Mouse (Mus musculus) layer of hippocampus, postnatal 25 days (tissue): ENCODE measurements around the gene Ap1m2. TPM values are rescaled to one million over a fixed set of nuclear protein-coding genes. Genes with fewer than 3 reads are reported as not detected.
A peak's percentile ranks its signal among the peaks of the same experiment; 100 is the strongest.
"Not testable (repeated sequence)": the region's sequence is repeated elsewhere in the genome, so short reads cannot be mapped to it uniquely, and the experiment has no call there.

ENCODE experiments used
- DNase-seq, 2 experiments: peaks; one replicate each; pipeline ENCODE4 v3.0.0; 2022; ENCODE audit warnings: mixed read lengths in 2 of 2, low spot score in 1 of 2; ENCODE audit errors: extremely low spot score in 1 of 2
- total RNA-seq, 2 experiments: library from RNA; stranded (reverse); gene quantifications; 2 replicates each; pipeline ENCODE4 v1.2.3; 2021

Ap1m2 gene
- total RNA-seq, 2 experiments from 2014 or later, result 0.42 to 0.73 TPM

DNA sequence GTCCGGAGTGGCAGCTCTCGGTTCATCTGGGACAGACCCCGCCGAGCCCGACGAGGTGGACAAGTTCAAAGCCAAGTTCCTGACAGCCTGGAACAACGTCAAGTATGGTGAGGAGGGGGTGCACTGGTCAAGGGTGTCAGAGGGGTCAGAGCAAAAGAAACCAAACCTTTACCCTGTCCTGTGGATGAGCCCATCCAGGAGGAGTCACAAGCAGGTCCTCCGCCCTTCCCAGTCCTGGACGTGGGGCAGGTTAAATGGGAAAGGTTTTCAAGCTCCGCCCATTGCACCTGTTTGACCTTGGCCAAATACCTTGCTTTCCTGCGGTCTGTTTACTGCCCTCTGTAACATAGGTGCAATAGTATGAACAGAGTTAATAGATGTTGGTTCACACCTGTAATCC, 46.5 kb downstream of the Ap1m2 start:
- DNase-seq, result no peak

DNA sequence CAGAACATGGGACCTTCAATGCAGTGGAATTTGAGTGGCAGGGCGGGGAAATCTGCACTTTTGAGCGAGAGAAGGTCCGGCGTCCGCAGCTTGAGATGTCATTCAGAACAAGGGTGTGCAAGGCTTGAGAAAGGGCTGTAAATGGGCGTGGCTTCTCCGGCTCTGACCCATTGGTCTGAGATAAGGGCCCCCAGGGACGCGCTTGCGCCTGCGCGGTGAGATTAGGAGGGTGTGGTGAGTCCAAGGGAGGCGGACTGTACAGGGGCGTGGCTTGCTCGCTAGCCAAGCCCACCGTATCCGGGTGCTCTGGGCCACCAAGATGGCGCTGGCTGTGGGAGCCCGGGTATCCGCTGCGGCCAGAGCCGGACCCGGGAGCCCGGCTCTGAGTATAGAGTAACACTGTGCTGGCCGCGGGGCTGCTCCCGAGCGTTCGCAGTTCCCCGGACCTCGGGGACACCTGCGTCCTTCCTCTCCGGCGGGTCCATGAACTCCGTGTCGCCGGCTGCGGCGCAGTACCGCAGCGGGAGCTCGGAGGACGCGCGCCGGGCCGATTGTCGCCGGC, 47.1 kb downstream of the Ap1m2 start, which contains the start of gene Atg4d:
Gene Atg4d, plus strand, starts transcription at position 294 of the 562 bp plus-strand sequence.
- DNase-seq, result peak; percentile 88 to 89

GRCm38 (mm10) chr9:21264272-21264999, 47.7 kb downstream of the Ap1m2 start:
- no peak for DNase-seq

DNA sequence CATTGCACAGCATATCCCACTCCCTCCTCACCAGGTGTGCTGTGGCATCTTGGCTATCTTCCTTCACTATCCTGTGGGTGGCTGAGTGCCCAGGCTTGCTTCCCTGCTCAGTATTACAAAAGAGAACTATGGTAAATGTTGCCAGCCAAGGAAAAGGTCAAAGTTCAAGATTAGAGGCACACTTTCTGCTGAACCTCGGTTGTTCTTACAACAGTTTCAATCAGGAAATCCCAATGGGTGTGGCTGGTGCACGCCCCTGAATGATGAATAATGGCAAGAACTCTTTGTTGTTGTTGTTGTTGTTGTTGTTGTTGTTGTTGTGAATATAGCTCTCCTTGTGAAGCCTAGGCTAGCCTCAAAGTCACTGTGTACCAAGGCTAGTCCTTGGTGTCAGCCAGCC, 50.3 kb downstream of the Ap1m2 start:
- DNase-seq, result no peak

GRCm38 (mm10) chr9:21260491-21261040, 51.6 kb downstream of the Ap1m2 start:
- no peak for DNase-seq

GRCm38 (mm10) chr9:21256349-21256748, 55.8 kb downstream of the Ap1m2 start:
- DNase-seq, result not testable (repeated sequence)

DNA sequence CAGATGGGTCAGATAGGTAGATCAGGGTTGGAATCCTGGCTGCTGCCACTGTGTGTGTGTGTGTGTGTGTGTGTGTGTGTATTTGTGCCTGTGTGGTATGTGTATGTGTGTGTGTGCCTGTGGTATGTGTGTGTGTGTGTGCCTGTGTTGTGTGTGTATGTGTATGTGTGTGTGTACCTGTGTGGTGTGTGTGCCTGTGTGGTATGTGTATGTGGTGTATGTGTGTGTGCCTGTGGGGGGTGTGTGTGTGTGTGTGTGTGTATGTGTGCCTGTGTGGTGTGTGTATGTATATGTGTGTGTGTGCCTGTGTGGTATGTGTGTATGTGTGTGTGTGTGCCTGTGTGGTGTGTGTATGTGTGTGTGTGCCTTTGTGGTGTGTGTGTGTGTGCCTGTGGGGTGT, 57.4 kb downstream of the Ap1m2 start:
- DNase-seq, result no peak

DNA sequence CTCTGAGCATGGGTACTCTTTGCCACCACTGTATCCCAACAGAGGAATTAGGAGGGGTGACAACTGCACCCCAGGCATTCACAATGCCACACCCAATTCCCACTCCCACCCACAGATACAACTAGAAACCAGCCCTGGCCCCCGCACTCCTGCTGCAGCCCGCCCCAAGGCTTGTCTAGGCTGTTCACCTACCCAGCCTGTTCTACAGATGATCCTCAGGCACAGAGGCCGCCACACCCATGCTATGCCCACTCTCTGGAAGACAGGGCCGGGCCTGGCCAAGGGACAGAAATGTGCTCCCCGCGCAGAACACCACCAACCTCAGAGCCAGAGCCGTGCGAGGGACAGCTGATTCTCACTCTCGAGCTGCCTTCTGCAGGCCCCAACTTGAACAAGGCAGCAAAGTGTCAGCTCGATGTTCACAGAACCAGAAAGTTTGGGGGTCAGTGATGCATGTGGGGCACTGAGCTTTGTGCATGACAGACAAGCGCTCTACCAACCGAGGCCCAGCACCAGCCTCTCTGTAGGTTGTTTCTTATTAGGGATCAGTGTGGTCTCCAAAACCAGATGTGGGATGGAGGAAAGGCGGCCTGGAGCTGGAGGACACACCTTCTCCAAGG, 60.9 kb downstream of the Ap1m2 start:
- no peak for DNase-seq

DNA sequence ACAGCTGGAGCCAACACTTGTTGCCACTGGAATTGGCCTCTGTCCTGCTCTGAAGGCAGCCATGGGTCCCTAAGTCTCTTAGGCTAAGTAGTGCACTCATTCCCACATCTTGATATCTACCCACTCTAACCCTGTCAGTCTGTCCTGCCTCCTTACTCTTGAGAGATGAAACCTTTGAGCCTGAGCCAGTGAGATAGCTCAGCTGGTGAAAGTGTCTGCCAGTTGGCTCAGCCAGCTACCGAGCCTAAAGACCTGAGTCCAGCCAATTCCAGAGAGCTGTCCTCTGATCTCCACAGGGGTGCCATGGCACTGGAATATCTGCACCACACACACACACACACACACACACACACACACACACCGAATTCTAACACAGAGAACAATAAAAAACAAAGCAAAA, 61.6 kb downstream of the Ap1m2 start:
- no peak for DNase-seq

DNA sequence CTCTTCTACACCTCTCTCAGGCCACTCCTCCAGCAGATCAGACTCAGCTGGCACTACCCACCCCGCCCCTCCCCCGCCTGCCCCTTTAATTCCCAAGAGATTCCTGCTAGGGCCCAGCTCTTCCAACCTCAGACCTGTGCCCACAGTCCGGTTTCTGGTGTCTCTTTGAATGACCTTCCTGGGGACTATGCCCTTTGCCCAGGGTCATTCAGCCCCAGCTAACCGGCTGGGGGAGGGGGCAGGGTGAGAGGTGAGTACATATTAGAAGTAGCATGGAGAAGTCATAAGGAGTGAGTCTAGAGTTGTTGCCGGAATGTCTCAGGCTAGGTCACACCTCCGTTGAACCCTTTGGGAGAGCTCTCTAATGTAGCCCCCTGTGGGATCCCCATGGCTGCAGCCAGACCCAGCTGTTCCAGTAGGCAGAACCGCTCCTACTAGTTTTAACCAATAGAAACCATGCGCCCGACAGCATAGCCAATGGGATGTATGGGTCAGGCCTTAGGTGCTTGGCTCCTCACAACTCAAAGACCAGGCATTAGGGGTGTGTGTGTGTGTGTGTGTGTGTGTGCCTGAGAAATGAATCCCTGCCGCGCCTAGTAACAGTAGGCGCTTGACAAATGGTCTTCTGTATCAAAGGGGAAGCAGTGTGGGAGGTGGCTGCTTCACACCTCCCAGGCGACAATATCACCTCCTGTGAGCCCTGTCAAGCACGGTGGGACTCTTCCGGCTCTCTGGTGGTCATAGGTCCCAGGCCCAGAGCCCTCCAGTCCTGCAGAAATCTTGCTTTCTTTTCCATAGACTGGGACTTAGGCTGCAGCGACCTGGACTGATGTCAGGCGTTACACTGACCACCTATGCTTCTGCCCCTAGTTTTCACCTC, 62.3 kb downstream of the Ap1m2 start:
- DNase-seq, result no peak

DNA sequence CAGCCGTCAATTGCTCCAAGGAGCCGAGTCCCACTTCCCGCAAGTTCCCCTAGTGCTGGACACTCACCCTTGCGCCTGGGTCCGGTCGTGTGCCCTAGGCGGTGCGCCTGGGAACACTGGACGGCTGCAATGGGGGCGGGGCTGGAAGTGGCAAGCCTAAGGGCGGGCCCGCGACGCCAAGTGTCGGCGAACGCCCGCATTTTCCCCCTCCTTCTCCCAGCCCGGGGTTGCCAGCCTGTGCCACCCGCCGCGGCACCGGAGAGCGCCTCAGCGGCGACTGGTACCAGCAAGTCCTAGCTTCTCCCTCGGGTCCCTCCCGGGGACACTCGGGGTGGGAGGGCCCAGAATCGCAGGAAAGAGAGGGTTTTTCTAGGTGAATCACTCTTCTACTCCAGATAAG, 63.8 kb downstream of the Ap1m2 start, which contains the start of gene S1pr5:
Gene S1pr5, minus strand, starts transcription at position 118 of the 400 bp plus-strand sequence.
- DNase-seq, result no peak

- DNase-seq, result no peak
These were observed 65.8 kb downstream of the Ap1m2 start for GRCm38 (mm10) chr9:21246342-21246741.

- DNase-seq, result no peak
These were observed 67.0 kb downstream of the Ap1m2 start for GRCm38 (mm10) chr9:21245113-21245487.

GRCm38 (mm10) chr9:21244428-21245112, 67.6 kb downstream of the Ap1m2 start:
- DNase-seq, result peak in 1 of 2 experiments; percentile 16

Other genes with a start within 250 kb of the Ap1m2 start
- under 1 TPM in 1 of 2 experiments, not detected in 1; 0.94 TPM for gene Zglp1, start 245.2 kb downstream of the Ap1m2 start, total RNA-seq
- 1 to 10 TPM; 1.1 to 1.3 TPM for gene Gm49373, start 239.2 kb downstream of the Ap1m2 start, total RNA-seq
- 10 to 100 TPM; 67.2 to 68.2 TPM for gene Fdx1l, start 238.7 kb downstream of the Ap1m2 start, total RNA-seq
- 1 to 10 TPM; 2.4 to 2.7 TPM for gene Gm38431, start 220.3 kb downstream of the Ap1m2 start, total RNA-seq
- 10 to 100 TPM; 28.4 to 34.7 TPM for gene Raver1, start 220.3 kb downstream of the Ap1m2 start, total RNA-seq
- gene Tyk2, start 181.1 kb downstream of the Ap1m2 start, total RNA-seq, result 10 to 100 TPM; 12.7 to 16.4 TPM
- 100 to 1,000 TPM; 144 to 156 TPM for gene Cdc37, start 162.4 kb downstream of the Ap1m2 start, total RNA-seq
- 10 to 100 TPM; 74.0 to 85.1 TPM for gene Pde4a, start 146.6 kb downstream of the Ap1m2 start, total RNA-seq
- gene Keap1, start 73.0 kb downstream of the Ap1m2 start, total RNA-seq, result 10 to 100 TPM; 56.7 to 60.1 TPM
- gene S1pr5, start 63.9 kb downstream of the Ap1m2 start, total RNA-seq, result 10 to 100 TPM; 13.1 to 14.5 TPM
- 10 to 100 TPM; 39.1 to 40.0 TPM for gene Atg4d, start 47.0 kb downstream of the Ap1m2 start, total RNA-seq
- gene Kri1, start 24.4 kb downstream of the Ap1m2 start, total RNA-seq, result 10 to 100 TPM; 36.4 to 48.4 TPM
- gene Cdkn2d, start 20.9 kb downstream of the Ap1m2 start, total RNA-seq, result 10 to 100 TPM; 53.6 to 61.7 TPM
- 10 to 100 TPM; 50.8 to 54.6 TPM for gene Slc44a2, start 8.4 kb upstream of the Ap1m2 start, total RNA-seq
- 10 to 100 TPM; 85.6 to 92.6 TPM for gene Ilf3, start 55.5 kb upstream of the Ap1m2 start, total RNA-seq
- 10 to 100 TPM; 21.4 to 31.6 TPM for gene Qtrt1, start 99.5 kb upstream of the Ap1m2 start, total RNA-seq
- 10 to 100 TPM; 55.2 to 77.1 TPM for gene Dnm2, start 112.6 kb upstream of the Ap1m2 start, total RNA-seq
- gene Tmed1, start 197.9 kb upstream of the Ap1m2 start, total RNA-seq, result 10 to 100 TPM; 12.9 to 14.0 TPM
- gene AB124611, start 213.8 kb upstream of the Ap1m2 start, total RNA-seq, result under 1 TPM; 0.47 to 0.61 TPM
- gene Carm1, start 234.6 kb upstream of the Ap1m2 start, total RNA-seq, result 10 to 100 TPM; 70.0 to 78.1 TPM